Mouse (Mus musculus): ENCODE measurements around the gene Eef1e1.
"Not testable (repeated sequence)": the region's sequence is repeated elsewhere in the genome, so short reads cannot be mapped to it uniquely, and the experiment has no call there.

The Eef1e1 gene

GRCm38 (mm10) chr13:38624292-38624902 is 34.5 kb downstream of the Eef1e1 start:
- DNase-seq (ENCODE audit: low read depth, low spot score) = no peak

GRCm38 (mm10) chr13:38623296-38623695 is 35.6 kb downstream of the Eef1e1 start:
- DNase-seq (ENCODE audit: low read depth, low spot score) = no peak

GRCm38 (mm10) chr13:38618001-38618630 is 40.7 kb downstream of the Eef1e1 start:
- not testable (repeated sequence) for DNase-seq (ENCODE audit: low read depth, low spot score)

- DNase-seq (ENCODE audit: low read depth, low spot score) = no peak
Measured at GRCm38 (mm10) chr13:38616887-38617286, 42.0 kb downstream of the Eef1e1 start.

GRCm38 (mm10) chr13:38615656-38616055 is 43.2 kb downstream of the Eef1e1 start:
- no peak for DNase-seq (ENCODE audit: low read depth, low spot score)

GRCm38 (mm10) chr13:38614298-38614697 is 44.6 kb downstream of the Eef1e1 start:
- no peak for DNase-seq (ENCODE audit: low read depth, low spot score)

- DNase-seq (ENCODE audit: low read depth, low spot score) = no peak
Measured at GRCm38 (mm10) chr13:38613583-38613982, 45.3 kb downstream of the Eef1e1 start.

- DNase-seq (ENCODE audit: low read depth, low spot score) = no peak
Measured at GRCm38 (mm10) chr13:38612608-38613007, 46.2 kb downstream of the Eef1e1 start.

GRCm38 (mm10) chr13:38612179-38612578 is 46.7 kb downstream of the Eef1e1 start:
- no peak for DNase-seq (ENCODE audit: low read depth, low spot score)

- DNase-seq (ENCODE audit: low read depth, low spot score) = no peak
Measured at GRCm38 (mm10) chr13:38610336-38610735, 48.5 kb downstream of the Eef1e1 start.

- DNase-seq (ENCODE audit: low read depth, low spot score) = no peak
Measured at GRCm38 (mm10) chr13:38607130-38607529, 51.7 kb downstream of the Eef1e1 start.

- no peak for DNase-seq (ENCODE audit: low read depth, low spot score)
Measured at GRCm38 (mm10) chr13:38605353-38605752, 53.5 kb downstream of the Eef1e1 start.

GRCm38 (mm10) chr13:38602966-38603365 is 55.9 kb downstream of the Eef1e1 start:
- DNase-seq (ENCODE audit: low read depth, low spot score) = no peak

- DNase-seq (ENCODE audit: low read depth, low spot score) = no peak
Measured at GRCm38 (mm10) chr13:38602243-38602832, 56.5 kb downstream of the Eef1e1 start.

- DNase-seq (ENCODE audit: low read depth, low spot score) = no peak
Measured at GRCm38 (mm10) chr13:38600811-38601210, 58.0 kb downstream of the Eef1e1 start.

GRCm38 (mm10) chr13:38597076-38597475 is 61.8 kb downstream of the Eef1e1 start:
- DNase-seq (ENCODE audit: low read depth, low spot score) = no peak

- no peak for DNase-seq (ENCODE audit: low read depth, low spot score)
Measured at GRCm38 (mm10) chr13:38596461-38596860, 62.4 kb downstream of the Eef1e1 start.

All from retina, adult 2 months (tissue).